Mouse (Mus musculus) brain, embryonic 14.5 days (tissue): ENCODE measurements at regions not wholly inside any gene's neighbourhood (a gene's known extent, or its start where the extent isn't known, plus 50 kb on each side); places are given as distances from the start of the nearest gene placed in this dataset.

ENCODE experiments used
- DNase-seq: peaks from one replicate; pipeline ENCODE4 v3.0.0-alpha.2; 2011; ENCODE audit warnings: low read depth
- CTCF ChIP-seq: fragments of 200-500 bp; IDR thresholded peaks from 2 replicates; pipeline ENCODE4 v1.5.1; 2012; ENCODE audit warnings: inconsistent platforms, mild to moderate bottlenecking, moderate library complexity, borderline replicate concordance; ENCODE audit not compliant: insufficient read depth, insufficient read length; ENCODE audit errors: extremely low read depth
- POLR2A ChIP-seq: fragments of 200-500 bp; IDR thresholded peaks from 2 replicates; pipeline ENCODE4 v1.6.1; 2012; ENCODE audit warnings: mild to moderate bottlenecking, inconsistent platforms, borderline replicate concordance; ENCODE audit not compliant: poor library complexity, insufficient read depth, insufficient read length, severe bottlenecking; ENCODE audit errors: extremely low read depth

DNA sequence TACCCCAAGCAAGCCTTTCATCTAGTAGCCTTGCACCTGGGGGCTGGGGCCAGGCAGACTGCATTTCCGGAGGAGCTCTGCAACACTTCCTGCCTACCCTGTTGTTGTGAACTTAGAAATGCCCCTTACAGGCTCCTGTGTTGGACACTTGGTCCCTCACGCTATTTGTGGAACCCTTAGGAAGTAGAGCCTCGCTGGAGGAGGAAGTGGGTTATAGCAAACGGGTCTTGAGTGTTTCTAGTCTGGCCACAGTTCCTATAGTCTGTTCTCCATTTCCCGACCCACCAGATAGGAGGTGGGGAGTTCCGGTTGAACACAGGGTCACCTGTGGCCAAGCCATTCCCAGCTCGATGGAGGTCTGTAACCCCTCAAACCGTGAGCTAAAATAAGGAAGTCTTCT, 272.7 kb downstream of the Diras2 start:
- DNase-seq: no peak
- TF ChIP-seq POLR2A: no peak
- no peak for TF ChIP-seq CTCF

DNA sequence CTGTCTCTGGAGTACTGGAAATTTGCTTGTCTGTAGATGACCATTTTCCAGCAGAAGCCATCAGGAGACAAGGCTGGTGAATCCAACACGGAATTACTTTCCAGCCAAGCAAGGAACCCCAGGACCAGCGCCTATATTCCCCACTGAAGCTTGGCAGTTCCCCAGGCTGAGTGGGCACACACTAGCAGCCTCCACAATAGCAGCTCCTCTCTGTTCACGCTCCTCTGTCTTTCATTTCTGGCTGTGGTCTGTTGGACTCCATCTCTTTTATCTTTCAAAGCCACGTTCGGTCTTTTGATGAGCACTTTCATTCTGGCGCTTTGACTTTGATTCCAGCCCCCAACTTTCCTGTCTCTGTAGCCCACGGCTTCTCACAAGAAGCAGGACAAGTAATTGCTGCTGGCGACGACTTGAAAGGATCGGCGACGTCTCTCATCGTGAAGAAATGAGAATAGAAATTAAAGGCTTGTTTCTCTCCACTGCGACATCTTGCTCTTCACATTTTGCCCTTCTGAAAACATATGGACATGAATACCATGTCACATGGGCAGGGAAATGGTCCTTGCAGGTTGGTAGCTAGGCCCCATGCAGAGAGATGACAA, 268.0 kb downstream of the Diras2 start:
- DNase-seq: peak; percentile 79

DNA sequence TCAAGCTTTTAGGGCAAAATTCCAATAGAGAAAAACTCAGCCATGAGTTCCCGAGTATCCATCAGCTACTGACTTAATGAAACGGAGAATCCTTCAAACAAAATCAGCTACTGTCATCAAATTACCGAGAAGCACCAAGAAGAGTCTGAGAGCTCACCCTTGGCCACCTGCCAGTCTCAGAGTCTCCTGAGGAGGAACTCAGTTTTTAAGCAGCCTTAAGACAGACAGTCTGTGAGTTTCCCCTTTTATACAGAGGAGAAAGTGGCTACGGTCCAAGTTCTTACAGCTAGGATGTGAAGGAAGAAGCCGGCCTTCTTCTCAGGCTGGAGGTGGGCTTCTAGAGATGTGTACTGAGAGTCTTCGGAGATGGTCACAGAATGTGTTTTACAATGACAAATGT, 262.8 kb downstream of the Diras2 start:
- no peak for TF ChIP-seq POLR2A
- TF ChIP-seq CTCF: no peak
- DNase-seq: peak; percentile 27

More for the DNA sequence above, 268.0 kb downstream of the Diras2 start:
- TF ChIP-seq POLR2A (no peak), CTCF (no peak)

DNA sequence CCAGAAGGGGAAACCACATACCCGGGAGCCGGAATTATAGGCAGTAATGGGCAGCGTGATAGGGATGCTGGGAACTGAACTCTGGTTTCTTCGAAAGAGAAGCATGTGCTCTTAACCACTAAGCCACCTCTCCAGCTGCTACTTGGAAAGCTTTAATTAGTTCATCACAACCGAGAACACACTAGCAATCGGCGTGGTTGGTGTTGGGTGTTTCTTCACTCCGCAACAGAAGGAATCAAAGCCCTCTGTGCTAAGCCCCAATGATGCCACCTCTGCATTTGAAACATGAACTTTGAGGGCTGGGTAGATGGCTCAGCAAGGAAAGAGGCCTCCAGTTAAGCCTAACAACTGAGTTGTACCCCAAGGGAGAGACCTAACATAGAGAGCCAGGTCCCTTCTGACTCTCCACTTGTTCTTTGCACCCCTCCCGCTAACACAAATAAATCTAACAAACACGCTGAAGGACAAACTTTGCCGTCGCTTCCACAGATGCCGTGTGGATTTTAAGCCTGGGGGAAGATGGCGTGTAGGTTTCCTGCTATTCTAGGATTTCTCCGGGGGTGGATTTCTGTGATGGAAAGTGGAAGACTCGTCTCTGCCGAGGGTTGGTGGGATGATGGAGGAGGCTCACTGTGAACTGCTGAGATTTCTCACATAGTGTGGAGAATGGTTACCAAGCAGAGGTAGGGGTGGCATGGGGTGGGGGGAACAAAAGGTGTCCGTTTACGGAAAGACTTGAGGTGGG, 257.4 kb downstream of the Diras2 start:
- TF ChIP-seq POLR2A (no peak), CTCF (no peak)

DNA sequence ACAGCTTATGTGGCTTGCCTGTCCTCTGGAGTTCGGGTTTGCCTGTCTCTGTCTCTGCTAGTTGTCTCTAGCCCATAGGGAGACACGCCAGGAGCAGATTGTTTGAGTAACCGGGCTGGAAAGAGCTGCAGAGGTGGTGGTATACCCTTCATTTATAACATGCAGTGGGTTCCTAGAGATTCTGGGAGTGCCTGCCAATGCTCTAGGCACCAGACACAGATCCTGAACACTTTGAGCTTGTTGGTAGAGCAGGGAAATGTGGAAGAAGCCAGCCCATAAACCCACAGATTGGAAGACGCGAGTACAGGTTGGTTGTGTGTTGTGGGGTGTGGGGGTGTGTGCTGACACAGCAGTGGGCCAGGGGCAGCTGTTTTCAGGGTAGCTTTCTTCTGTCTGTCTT, 255.9 kb downstream of the Diras2 start:
- no peak for DNase-seq
- TF ChIP-seq POLR2A: no peak
- TF ChIP-seq CTCF: no peak

More for the DNA sequence above, 257.4 kb downstream of the Diras2 start:
- no peak for DNase-seq

DNA sequence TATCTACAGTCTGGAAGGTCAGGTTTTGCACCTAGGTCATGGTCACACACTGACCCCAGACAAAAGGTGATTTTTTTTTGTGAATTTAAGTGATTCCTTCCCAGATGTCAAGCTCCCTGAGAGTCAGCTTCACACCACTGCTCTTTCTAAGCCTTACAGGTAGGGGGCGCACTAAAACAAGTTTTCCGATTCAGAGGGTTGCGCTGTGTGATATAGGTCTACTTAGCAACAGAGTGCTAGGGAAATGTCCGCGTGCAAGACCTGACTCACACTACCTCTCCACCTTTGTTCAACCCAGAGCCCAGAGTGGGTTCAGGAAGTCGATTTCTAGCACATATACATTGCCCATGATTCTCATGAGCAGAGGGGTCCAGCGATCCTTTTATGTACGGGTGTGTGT, 255.4 kb downstream of the Diras2 start:
- DNase-seq: peak; percentile 86
- TF ChIP-seq CTCF (peak; percentile 82), POLR2A (no peak)

DNA sequence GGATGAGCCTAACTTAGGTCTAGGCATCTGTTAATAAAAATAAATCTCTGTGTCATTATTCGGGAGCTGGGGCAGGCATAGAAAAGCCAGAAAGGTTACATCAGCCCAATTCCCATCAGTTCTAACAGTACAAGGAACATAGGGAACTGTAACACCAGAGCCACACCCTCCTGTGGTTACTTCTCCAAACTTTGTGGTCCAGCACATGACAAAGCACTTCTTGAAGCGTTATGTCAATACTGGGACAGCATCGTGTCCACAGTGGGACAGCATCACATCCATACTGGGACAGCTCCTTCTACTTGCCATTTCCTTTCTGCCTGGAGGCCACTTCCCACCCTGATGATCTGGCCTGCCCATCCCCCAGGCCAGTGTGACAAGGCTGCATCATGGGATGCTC, 253.9 kb downstream of the Diras2 start:
- TF ChIP-seq POLR2A (no peak), CTCF (no peak)
- DNase-seq: no peak

DNA sequence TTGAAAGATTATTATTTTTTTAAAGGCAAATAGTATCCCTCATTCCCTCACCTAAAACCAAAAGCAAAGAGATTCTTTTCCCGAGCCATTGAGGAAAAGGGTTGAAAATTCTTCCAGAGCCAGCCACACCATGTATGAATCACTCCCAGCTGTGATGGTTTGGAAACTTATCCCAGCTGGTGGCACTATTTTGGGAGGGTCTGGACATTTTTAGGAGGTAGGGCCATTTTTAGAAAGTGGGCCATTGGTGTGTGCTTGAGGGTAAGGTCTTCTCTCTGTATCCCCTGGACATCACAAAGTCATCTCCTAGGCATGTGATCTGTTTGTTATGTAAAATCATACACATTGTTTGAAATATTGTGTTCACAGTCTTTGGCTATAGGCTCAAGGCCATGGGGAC, 252.2 kb downstream of the Diras2 start:
- TF ChIP-seq POLR2A: no peak
- TF ChIP-seq CTCF: no peak
- DNase-seq: no peak

DNA sequence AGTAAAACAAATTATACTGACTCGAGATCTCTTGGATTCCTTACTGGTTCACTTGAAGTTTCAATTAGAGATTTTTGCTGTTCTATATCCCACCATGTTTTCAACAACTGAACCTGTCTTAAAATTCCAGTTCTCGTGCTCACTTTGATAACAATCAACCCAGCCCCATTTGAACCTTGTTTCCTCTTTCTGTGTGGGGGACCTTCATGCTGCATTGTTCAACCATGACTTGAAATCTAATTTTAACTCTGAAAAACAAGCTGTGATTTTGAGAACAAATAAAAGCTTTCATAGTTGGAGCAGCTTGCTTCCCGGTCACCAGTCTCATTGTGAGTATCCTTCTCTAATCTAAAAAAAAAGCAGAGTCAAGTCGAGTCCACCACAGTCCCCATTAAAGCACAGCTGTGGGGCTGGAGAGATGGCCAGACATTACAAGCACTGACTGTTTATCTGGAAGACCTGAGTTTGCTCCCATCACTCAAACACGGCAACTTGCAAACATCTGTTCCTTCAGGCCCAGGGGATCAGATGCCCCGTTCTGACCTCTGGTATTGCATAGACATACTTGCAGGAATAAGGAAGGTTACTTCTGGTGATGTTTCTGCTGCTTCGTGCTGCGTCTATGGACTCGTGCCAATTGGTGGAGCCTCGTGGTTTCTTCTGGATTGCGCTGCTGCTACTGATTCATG, 251.7 kb downstream of the Diras2 start:
- TF ChIP-seq POLR2A (no peak), CTCF (no peak)
- DNase-seq: no peak

DNA sequence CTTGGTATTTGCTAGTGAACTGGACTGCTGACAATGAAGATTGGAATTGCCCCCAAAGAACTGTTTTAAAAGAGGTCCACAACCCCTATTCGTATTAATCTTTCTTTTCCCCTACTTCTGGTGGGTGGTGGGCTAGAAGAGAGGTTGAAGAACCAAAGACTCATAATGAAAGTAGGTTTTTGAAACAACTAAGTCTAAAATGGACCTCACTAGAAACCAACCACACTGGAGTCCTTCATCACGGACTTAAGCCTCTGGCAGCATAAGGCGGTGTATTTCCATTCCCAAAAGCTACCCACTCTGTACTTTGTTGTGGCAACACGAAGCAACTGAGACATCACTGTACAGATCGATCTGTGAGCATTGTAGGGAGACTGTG, 251.1 kb downstream of the Diras2 start:
- TF ChIP-seq CTCF (no peak), POLR2A (no peak)
- DNase-seq: no peak

DNA sequence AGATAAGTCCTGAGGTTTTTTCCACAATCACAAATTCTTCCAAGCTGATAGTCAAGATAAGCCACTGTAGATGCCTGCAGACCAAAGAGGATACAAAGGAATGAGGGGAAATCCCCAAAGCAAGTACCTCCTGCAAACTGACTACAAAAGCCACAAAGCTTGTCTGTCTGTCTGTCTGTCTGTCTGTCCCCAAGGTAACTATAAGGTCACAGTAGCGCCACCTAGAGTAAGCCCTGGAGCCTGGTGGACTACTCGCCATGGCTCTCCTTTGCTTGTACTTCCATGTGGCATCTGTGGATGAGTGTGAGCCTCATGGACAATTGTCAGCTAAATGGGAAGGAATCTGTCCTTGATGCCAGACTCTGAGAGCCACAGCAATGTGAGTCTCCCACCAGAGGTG, 249.8 kb downstream of the Diras2 start:
- no peak for DNase-seq
- TF ChIP-seq POLR2A (no peak), CTCF (no peak)

DNA sequence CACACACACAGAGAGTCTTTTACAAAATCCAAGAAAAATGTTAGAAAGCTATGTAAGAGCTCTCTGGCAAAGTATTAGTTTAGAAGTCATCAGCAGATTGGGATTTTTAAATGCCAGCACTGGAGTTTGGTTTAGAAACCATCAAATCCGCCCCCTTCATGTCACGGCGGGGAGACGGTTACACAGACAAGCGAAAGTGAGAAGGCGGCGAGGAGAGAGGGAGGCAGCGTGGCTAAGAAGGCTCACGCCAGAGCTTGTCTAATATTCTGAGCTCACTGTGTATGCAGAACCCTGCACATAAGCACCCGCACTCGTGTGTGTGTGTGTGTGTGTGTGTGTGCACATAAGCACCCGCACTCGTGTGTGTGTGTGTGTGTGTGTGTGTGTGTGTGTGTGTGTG, 248.6 kb downstream of the Diras2 start:
- DNase-seq: peak; percentile 40

DNA sequence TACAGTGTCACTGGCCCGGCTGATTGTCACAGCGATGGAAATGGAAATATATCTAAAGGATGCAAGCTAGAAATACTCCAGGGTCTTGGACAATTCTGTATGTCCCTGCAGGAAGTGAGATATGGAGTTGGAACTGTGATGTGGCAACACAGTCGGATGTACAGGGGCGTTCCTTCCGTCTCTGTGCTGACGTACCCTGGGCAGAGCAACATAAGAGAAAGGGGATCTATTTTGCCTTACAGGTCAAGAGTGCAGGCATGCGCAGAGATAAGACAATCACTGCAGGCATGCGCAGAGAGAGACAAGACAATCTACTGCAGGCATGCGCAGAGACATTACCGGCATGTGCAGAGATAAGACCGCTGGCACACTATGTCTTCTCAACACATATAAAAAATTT, 247.6 kb downstream of the Diras2 start:
- TF ChIP-seq CTCF (no peak), POLR2A (no peak)

More for the DNA sequence above, 248.6 kb downstream of the Diras2 start:
- no peak for TF ChIP-seq CTCF
- no peak for TF ChIP-seq POLR2A

More for the DNA sequence above, 247.6 kb downstream of the Diras2 start:
- DNase-seq: no peak
